Mouse (Mus musculus): ENCODE measurements around the gene Lrrc29. TPM values are rescaled to one million over a fixed set of nuclear protein-coding genes. Genes with fewer than 3 reads are reported as not detected.
A peak's percentile ranks its signal among the peaks of the same experiment; 100 is the strongest.

Gene Lrrc29
- total RNA-seq, 2 experiments from 2014 or later, result 1.7 to 1.9 TPM

DNA sequence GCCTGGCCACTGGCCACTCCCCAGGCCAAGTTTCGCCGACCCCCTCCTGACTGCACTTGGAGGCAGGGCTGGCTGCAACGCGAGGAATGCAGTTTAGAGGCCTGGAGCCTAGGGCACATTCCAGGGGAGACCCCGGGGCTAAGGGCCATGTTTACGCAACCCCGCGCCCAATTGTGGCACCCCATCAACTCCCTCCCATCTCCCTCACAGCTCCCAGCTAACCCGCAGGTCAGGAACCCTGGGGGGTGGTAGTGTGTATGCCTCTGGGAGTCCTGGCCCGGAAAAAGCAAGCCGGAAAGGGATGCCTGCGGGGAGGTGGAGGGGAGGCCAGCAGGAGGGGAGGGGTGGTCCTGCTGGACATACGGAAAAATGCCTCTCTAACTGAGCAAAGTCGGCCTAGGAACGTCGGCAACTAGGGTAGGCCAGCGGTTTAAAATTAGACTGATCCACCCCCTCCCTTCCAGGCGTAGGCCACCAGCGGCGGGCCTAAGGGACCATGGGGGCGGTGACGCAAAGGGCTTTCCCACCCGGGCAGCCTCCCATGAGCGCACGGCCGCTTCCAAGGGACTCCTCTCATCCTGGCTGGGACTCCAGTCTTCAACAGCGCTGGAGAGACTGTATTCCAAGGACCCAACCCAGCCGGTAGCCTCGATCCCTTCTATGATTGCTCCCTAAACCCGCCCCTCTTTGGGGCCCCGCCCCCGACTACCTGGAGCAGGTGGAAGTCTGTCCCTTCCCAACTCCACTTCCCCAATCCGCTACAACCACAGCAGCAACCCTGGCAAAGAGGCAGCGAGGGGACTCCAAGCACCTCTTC, 20.7 kb upstream of the Lrrc29 start:
- peak; percentile 78 to 85 for DNase-seq
- intact Hi-C loops (cut with DNase I), result no loop called here

DNA sequence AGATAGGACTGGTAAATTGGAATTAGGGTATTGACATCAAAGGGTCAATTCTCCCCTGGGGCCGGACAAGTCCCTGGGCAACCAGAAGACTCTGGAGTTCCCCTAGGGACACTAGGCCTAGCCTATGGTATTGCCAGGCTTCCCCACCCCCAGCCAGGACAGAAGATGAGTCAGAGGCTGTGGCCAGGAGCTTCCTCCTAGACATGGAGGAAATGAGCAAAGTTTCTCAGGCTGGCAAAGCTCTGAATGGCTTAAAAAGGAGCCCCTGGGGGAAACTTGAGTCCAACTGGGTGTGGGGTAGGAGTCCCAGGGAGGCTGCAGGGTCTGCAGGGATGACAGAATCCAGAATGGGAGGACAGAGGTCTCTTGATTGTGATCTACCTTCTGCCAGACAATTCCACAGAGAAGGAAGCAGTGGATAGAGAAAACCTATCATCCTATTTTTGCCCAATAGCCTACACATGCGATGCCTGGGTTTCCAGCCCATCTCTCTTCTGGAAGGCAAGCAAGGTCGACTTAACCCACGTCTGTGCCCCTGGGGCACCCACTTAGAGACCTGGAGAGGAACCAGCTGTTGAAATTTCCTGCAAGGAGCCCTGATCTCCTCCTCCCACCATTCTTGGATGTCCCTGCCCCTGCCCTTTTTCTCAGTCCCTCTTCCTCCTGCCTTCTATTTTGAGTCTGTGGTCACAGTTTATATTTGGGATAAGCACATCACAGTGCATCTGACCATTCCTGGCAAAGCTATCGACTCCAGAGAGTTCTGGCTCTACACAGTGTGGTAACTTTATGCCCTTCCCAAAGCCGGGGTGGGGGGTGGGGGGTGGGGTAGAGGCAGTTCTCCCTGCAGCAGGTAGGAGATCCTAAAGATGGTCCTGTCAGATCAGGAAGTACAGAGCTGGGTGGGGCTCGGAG, 19.2 kb upstream of the Lrrc29 start:
- intact Hi-C loops (cut with DNase I), result loop anchor here (2.0 kb wide), 1 partner anchor 17 kb away; no protein-coding TSS in a partner anchor
- DNase-seq, result no peak

DNA sequence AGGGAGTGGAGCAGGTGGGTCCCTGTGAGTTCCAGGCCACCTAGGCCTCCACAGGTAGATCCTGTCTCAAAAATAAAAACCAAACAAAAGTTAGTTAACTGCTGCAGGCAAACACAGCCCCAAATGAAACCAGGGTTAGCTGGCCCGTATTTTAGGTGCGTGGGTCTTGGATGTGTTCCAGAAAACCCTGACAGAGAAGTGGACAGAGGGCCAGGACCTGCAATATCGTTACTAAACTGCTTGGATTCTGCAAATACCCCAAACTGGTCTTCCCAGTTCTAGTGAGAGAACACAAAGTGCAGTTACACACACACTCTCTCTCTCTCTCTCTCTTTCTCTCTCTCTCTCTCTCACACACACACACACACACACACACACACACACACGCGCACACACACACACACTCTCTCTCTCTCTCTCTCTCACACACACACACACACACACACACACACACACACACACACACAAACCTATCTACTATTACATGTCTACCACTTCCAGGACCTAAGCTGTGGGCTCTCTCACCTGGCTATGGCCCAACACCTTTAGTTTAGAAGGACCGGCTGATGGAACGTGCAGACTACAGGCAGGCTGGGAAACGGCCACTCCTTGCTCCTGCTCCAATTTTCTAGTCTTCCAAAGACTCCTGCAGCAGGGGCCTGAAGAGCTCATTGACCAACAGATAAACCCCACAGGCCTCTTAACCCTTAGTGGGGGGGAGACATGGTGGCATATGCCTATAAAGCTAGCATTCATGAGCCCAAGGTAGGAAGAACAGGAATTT, 17.9 kb upstream of the Lrrc29 start:
- intact Hi-C loops (cut with DNase I), result loop anchor here (2.0 kb wide), 1 partner anchor 15 kb away; no protein-coding TSS in a partner anchor
- DNase-seq, result no peak

DNA sequence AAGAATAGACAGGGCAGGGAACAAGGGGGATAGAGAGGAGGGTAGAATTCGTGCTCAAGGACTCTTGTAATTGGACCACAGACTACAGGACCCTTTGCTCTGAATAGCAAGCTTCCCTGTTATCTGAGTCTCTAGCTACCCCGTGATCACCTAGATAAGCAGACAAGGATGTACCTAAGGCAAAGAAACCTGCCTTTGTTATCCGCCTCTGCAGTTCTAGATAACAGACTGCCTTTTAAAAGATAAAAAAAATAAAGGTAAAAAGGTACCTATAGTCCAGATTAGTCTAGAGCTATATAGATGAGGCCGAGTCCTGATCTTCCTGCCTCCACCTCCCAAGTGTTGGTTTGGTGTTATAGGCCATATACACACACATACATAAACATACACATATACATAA, 16.7 kb upstream of the Lrrc29 start:
- DNase-seq, result no peak
- intact Hi-C loops (cut with DNase I), result no loop called here

DNA sequence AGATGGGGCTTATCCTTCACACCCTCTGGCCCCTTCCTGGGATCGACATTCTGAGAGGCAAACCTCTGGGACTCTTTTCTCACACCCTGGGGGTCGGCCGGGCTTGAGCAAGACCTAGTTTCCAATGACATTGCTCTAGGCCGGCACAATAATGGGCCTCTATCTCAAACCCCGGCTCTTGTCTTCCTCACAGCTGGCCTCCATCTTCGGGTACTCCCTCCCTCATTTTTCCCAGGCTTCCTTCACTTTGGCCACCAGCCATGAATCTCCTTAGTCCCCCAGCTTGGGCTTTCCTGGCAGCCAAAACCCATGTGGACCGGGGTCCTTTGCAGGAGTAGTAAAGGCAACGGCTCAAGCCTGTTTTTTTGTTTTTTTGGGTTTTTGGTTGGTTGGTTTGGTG, 15.3 kb upstream of the Lrrc29 start:
- intact Hi-C loops (cut with DNase I), result no loop called here
- DNase-seq, result peak in 1 of 2 experiments; percentile 30

DNA sequence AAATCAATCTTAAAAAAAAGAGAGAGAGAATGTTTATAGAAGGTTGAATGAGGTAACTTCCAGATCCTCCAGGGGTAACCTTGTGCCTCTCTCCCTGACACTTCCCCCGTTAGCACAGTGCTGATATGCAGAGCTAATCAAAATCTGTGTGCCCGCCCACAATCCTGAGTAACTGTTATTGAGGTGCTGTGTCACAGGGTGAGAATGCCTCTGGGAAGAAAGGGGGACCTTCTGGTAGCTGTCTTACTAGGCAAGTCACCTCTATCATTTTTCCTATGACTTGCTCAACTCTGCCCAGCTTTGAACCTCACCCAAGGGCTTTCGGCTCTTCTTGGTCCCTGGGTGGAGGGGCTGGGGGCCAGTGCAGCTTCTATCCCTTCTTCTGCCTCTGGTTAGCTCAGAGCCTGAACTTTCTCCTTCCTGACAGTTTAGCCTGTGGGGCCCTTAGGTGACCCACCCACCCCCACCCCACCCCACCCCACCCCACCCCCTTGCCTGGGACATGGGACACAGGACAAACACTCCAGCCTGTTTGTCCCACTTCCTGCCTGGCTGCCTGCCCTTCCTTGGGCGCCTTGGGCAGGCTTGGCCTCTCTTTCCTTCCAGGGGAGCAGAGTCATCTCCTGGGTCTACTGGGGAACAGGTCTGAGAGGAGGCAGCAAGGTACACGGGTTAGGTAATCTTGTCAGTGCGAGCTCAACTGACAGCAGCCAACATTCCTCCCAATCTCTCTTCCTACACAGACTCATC, 14.0 kb upstream of the Lrrc29 start:
- intact Hi-C loops (cut with DNase I), result no loop called here
- peak in 1 of 2 experiments; percentile 43 for DNase-seq

DNA sequence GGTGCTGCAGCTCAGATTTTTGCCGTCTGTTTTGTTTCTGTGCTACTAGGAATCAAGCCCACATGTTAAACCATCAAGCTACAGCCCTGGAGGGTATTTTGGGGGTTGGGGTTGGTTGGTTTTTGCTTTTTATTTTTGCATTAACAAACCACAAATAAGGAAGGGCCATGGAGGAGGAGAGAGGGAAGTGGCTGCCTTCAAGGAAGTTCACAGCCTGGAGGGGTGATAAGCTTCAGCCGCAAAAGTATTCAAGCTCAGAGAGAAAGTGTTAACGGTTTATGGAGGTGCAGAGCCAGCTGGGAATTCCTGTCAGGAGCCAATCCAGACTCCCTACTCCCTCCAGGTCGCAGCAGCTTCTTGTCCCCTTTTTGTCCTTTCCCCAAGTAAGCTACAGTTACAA, 12.9 kb upstream of the Lrrc29 start:
- no peak for DNase-seq
- intact Hi-C loops (cut with DNase I), result no loop called here

DNA sequence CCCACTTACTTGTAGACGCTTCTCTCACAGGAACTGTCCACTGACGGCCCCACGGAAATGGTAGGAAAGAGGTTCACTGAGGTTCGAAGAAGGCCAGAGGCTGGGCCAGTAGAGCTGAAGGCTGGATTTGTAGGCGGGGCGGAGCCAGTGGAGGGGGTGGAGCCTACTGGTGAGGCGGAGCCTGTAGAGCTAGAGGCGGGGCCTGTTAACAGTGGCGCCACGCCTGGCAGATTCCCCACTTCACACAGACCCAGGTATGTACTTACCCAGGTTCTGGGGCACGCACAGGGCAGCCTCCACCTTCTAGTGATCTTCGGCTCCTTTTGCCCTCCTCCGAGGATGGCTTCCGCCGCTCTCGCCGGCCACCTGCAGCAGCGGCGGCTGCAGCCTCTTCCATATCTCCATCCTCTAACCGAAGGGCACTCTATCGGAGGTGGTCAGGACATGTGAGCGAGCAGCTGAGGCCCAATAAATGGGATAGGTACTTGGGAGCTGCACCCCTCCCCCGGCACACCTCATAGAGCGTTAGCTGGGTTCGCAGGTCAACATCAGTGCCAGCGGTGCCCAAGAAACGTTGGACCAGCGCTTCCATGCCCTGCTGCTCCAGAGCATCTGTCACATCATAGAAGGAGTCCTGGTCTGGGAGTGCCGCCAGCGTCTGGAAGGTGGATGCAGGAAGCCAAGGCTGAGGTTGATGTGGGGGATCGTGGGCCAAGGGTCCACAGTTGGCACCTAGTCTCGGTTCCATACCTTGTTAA, 10.5 kb upstream of the Lrrc29 start:
- intact Hi-C loops (cut with DNase I), result no loop called here
- DNase-seq, result no peak

DNA sequence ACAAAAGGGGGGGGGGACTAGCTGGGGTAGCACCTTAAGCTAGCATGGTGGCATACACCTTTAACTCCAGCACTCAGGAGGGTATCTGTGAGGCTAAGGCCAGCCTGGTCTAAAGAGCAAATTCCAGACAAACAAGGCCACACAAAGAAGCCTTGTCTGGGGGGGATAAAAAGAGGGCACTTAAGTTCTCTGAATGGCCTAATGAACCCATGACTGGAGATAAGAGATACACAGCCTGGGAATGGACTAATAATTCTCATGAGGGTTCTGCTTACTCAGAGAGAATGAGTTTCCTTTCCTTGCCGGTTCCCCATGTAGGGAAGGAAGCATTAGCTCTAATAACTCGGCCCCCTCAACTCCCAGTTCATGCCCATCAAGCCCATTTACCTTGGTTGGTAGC, 6.4 kb upstream of the Lrrc29 start:
- DNase-seq, result no peak
- intact Hi-C loops (cut with DNase I), result no loop called here

DNA sequence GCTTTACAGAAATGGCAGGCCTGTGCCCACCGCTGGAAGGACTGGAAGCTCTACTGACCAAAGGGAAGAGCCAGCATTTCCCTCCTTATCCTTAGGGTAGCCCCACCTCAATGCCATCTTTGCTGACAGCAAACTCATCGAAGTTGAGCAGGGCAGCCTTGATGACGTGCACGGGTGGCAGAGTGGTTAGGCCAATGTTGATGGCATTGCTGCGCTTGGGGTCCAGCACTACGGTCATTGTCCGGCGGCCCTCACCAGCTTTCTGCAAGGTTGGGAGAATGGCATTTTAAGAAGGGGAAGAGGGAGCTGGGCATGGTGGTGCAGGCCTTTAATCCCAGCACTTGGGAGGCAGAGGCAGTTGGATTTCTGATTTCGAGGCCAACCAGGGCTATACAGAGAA, 5.9 kb upstream of the Lrrc29 start:
- intact Hi-C loops (cut with DNase I), result no loop called here

DNA sequence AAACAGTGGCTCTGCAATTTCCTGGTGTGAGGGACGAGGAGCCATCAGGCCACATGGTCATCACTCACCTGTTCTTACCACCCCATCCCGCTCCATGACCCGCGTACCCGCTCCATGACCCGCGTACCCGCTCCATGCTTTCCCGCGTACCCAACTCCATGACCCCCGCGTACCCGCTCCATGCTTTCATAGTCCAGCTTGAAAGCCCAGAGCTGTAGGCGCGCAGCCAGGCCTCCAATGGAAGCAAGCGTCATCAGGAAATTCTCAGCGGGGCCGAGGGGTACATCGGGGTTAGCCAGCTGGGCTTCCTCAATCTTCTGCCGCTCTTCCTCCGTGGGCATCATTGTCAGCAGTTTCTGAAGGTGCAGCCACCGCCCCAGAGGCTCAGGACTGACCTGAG, 5.4 kb upstream of the Lrrc29 start:
- DNase-seq, result no peak
- intact Hi-C loops (cut with DNase I), result no loop called here

More for the DNA sequence above, 5.9 kb upstream of the Lrrc29 start:
- DNase-seq, result no peak

DNA sequence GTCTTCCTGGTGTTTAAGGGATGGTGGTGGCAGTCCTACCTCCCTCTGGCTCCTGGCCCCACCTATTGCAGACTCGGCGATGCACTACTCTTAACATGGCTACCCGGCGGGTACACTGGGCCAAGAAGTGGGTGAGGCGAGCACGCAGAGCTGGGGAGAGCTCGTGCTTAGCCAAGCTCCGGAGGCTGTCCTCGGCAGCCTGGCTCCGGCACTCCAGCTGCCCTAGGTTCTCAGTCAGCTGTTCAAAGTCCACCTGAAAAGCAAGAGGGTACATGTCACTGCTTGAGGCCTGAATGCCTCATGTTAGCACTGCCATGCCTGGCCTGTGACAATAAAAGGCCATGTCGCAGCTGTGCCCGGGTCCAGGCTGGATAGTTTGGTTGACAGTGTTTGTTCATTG, 4.2 kb upstream of the Lrrc29 start:
- intact Hi-C loops (cut with DNase I), result no loop called here
- no peak for DNase-seq

DNA sequence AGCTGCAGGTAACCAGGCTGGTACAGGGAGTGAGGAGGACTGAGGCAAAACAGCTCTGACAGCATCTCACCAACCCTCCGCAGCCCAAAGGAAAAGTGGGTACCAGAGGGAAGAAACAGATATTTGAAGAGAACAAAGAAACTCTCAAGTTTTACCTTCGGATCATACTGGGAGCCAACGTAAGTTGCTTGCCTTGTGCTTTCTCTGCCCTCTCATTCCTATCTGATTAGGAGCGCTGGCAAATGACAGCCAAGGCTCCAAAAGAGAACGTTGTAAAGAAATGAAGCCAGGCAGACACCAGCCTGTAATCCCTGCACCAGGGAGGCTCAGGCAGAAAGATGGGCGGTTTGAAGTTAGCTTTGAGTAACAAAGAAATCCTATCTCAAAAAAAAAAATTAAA, 890 bp upstream of the Lrrc29 start:
- no peak for DNase-seq
- intact Hi-C loops (cut with DNase I), result no loop called here

DNA sequence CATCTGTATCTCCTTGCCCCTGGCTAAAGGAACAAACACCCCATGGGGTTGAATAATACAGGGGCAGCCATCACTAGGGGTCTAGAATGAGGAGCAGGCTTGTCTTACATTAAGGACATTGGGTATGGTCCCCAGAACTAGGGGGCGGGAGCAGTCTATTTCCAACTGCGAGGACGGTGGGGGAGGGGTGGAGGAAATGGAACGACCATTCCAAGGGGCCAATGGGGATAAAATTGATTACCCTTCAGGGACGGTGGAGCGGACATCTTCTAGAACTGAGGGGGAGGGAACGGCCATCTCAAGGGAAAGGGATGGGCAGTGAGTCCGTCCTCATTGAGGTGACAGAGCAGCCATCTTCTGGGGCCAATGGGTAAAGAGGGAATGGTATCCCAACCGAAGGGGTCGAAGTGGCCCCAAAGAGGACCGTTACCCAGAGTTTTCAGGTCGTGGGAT, 411 bp downstream of the Lrrc29 start:
- DNase-seq, result no peak
- intact Hi-C loops (cut with DNase I), result loop anchor here (2.0 kb wide), 1 partner anchor 27 kb away; no protein-coding TSS in a partner anchor

DNA sequence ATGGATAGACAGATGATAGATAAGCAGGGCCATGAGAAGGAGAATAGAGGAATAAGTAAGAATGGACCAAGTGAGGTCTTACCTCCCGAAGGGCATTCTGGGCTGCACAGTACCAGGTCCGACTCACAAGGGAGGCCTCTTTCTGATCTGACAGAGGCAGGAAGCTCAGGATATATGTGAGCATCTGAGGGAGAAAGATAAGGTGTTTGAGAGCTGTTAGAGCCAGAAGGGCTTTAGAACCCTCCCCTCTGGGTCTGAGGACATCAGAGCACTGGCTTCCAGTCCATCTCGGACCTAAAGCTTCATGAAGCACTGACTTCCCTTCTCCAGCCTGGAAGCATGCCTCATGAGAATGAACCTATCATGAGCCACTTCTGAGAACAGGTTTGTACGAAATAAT, 2.9 kb downstream of the Lrrc29 start:
- intact Hi-C loops (cut with DNase I), result no loop called here
- DNase-seq, result no peak

DNA sequence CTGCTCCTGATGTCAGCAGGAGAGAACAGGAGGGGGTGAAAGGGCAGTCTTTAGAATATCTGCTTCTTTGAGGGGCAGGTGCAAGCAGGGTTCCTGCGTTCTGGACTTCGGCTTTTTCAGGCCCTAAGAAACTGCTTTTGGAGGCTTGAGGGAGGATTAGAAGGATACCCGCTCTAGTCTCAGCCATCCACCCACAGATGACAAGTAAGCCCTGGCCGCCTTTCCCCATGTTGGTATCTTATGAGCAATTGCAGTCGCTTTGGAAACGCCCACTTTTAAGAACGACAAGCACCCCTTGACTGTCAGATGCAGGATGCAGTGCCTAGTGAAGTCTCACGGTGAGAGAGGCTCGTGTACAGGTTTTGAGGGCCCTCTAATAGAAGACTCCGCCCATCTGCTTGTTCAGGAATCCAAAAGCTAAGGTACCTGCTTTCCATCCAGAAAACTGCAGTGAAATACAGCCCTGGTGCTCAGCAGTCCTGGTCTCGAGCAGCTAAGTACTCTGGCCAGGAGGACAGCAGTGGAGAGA, 7.4 kb downstream of the Lrrc29 start:
- no peak for DNase-seq
- intact Hi-C loops (cut with DNase I), result no loop called here

DNA sequence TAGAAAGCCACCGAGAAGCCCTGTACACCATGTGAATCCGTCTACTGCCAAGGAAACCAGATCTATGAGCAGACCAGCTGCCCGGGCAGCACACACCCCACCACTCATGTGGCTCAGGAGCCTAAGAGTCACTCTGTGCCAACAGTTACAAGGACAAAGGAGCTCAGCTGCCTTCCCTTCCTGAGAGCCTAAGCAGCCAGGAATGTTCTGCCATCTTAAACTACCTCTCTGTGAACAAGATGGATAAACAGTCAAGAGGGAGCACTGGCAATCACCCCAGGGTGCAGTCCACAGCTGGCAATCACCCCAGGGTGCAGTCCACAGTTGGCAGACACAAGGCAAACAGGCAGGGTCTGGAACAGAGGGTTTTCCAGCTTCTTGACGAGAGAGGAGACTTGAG, 8.1 kb downstream of the Lrrc29 start:
- intact Hi-C loops (cut with DNase I), result no loop called here
- DNase-seq, result no peak

DNA sequence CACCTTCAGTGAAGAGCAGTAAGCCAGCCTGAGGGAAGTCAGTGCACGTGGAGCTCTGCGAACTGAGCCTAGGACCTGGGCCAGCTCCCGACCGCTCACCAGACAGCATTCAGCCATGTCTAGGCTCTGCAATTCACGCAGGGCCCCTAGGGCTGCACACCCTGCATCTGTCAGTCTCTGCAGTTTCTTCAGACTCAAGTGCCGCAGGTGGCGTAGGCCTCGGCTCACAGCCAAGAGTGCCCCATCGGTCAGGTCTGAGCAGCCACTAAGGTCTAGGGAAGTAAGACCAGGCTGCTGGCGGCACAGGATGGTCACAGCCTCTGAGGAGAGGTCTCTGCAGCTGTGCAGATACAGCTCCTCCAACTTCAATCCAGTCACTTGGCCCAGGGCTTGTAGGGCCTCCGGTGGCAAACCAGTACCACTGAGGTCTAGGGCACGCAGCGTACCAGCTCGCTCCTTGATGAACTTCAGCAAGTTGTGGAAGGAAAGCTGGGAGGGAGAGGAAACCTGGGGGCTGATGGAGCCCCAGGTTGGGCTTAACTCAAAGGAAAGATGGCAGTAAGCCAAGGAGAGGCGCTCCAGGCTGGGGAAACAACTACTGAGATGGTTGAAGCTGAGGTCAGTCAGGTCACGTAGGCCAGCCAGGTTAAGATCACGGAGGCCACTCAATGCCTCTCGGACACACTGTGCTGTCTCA, 10.9 kb downstream of the Lrrc29 start:
- intact Hi-C loops (cut with DNase I), result no loop called here
- DNase-seq, result no peak

Data from heart, postnatal 14 days (tissue).